Mouse (Mus musculus): Measurements from ENCODE around the gene Haus5. TPM values are rescaled to one million over a fixed set of nuclear protein-coding genes. Genes with fewer than 3 reads are reported as not detected.
A peak's percentile ranks its signal among the peaks of the same experiment; 100 is the strongest.

The Haus5 gene
- polyA plus RNA-seq, 1 experiment from 2014 or later: 23.4 TPM

- 1% methylated on average over 44 of the region's 44 CpGs for WGBS
- Histone ChIP-seq H3K4me1 (replicated peaks) (peaks cover 24% of the 10 kb centered on the region), H3K9ac (peak within 1 kb of the TSS; percentile 73), H3K36me3 (peaks cover 32% of the 10 kb centered on the region), H3K4me3 (peak within 1 kb of the TSS; percentile 71), H3K4me2 (peak within 1 kb of the TSS; percentile 69), H3K9me3 (replicated peaks) (no peaks in the 10 kb centered on the region), H3K27me3 (peaks cover 3% of the 10 kb centered on the region; the same call in 1 of the 2 replicates), H3K27ac (peak within 1 kb of the TSS; percentile 76)
- peak; percentile 90 for ATAC-seq (replicated peaks; ENCODE audit: insufficient number of reproducible peaks, insufficient read depth, low FRiP score, low read depth)
These were observed 39.0 kb downstream of the Haus5 start, which contains the start of gene Cox6b1 for GRCm38 (mm10) chr7:30625530-30626384. Gene Cox6b1, minus strand, starts transcription at chr7:30626151.

GRCm38 (mm10) chr7:30619202-30619601, 45.6 kb downstream of the Haus5 start:
- Histone ChIP-seq H3K9me3 (replicated peaks) (no peaks in the 10 kb centered on the region), H3K36me3 (peaks cover 74% of the 10 kb centered on the region), H3K4me3 (no peak overlapping the region), H3K27me3 (no peaks in the 10 kb centered on the region), H3K4me2 (no peak overlapping the region), H3K27ac (no peak overlapping the region), H3K9ac (no peak overlapping the region), H3K4me1 (replicated peaks) (peaks cover 13% of the 10 kb centered on the region; the same call in 1 of the 2 replicates)
- WGBS: 89% methylated on average over 3 of the region's 3 CpGs
- no peak for ATAC-seq (replicated peaks; ENCODE audit: insufficient number of reproducible peaks, insufficient read depth, low FRiP score, low read depth)

- ATAC-seq (replicated peaks; ENCODE audit: insufficient number of reproducible peaks, insufficient read depth, low FRiP score, low read depth): no peak
- no peak overlapping the region for H3K27ac ChIP-seq
- H3K4me2 ChIP-seq: no peak overlapping the region
- H3K36me3 ChIP-seq: peaks cover 68% of the 10 kb centered on the region
- no peaks in the 10 kb centered on the region for H3K9me3 ChIP-seq (replicated peaks)
- peaks cover 13% of the 10 kb centered on the region; the same call in 1 of the 2 replicates for H3K4me1 ChIP-seq (replicated peaks)
- no peak overlapping the region for H3K9ac ChIP-seq
- no peak overlapping the region for H3K4me3 ChIP-seq
- H3K27me3 ChIP-seq: no peaks in the 10 kb centered on the region
- 94% methylated on average over 9 of the region's 9 CpGs for WGBS
These were observed 46.1 kb downstream of the Haus5 start for GRCm38 (mm10) chr7:30618658-30619057.

- no peak for ATAC-seq (replicated peaks; ENCODE audit: insufficient number of reproducible peaks, insufficient read depth, low FRiP score, low read depth)
- WGBS: 61% methylated on average over 5 of the region's 5 CpGs
- Histone ChIP-seq H3K9me3 (replicated peaks) (no peaks in the 10 kb centered on the region), H3K27ac (no peak overlapping the region), H3K27me3 (no peaks in the 10 kb centered on the region), H3K4me3 (no peak overlapping the region), H3K4me2 (no peak overlapping the region), H3K4me1 (replicated peaks) (peaks cover 4% of the 10 kb centered on the region), H3K36me3 (peaks cover 44% of the 10 kb centered on the region), H3K9ac (no peak overlapping the region)
These were observed 49.6 kb downstream of the Haus5 start for GRCm38 (mm10) chr7:30615049-30615760.

- Histone ChIP-seq H3K27me3 (no peaks in the 10 kb centered on the region), H3K9ac (no peak overlapping the region), H3K4me3 (no peak overlapping the region), H3K9me3 (replicated peaks) (no peaks in the 10 kb centered on the region), H3K4me1 (replicated peaks) (peaks cover 10% of the 10 kb centered on the region), H3K4me2 (no peak overlapping the region), H3K27ac (no peak overlapping the region), H3K36me3 (peaks cover 38% of the 10 kb centered on the region)
- 69% methylated on average over 2 of the region's 2 CpGs for WGBS
- no peak for ATAC-seq (replicated peaks; ENCODE audit: insufficient number of reproducible peaks, insufficient read depth, low FRiP score, low read depth)
These were observed 50.3 kb downstream of the Haus5 start for GRCm38 (mm10) chr7:30614454-30614853.

GRCm38 (mm10) chr7:30613529-30614112, 51.2 kb downstream of the Haus5 start:
- Histone ChIP-seq H3K4me2 (no peak overlapping the region), H3K27me3 (no peaks in the 10 kb centered on the region), H3K9ac (no peak overlapping the region), H3K4me3 (no peak overlapping the region), H3K27ac (no peak overlapping the region), H3K9me3 (replicated peaks) (no peaks in the 10 kb centered on the region), H3K4me1 (replicated peaks) (peaks cover 10% of the 10 kb centered on the region), H3K36me3 (peaks cover 29% of the 10 kb centered on the region)
- no peak for ATAC-seq (replicated peaks; ENCODE audit: insufficient number of reproducible peaks, insufficient read depth, low FRiP score, low read depth)
- WGBS: 22% methylated on average over 14 of the region's 14 CpGs

- H3K9me3 ChIP-seq (replicated peaks): no peaks in the 10 kb centered on the region
- H3K36me3 ChIP-seq: peaks cover 21% of the 10 kb centered on the region
- WGBS: 68% methylated on average over 8 of the region's 8 CpGs
- no peak within 1 kb of the TSS for H3K9ac ChIP-seq
- H3K4me3 ChIP-seq: no peak within 1 kb of the TSS
- H3K27ac ChIP-seq: no peak within 1 kb of the TSS
- peaks cover 10% of the 10 kb centered on the region for H3K4me1 ChIP-seq (replicated peaks)
- no peak within 1 kb of the TSS for H3K4me2 ChIP-seq
- no peaks in the 10 kb centered on the region for H3K27me3 ChIP-seq
- no peak for ATAC-seq (replicated peaks; ENCODE audit: insufficient number of reproducible peaks, insufficient read depth, low FRiP score, low read depth)
These were observed 52.0 kb downstream of the Haus5 start, which contains the start of gene Upk1a for GRCm38 (mm10) chr7:30612654-30613402. Gene Upk1a, minus strand, starts transcription at chr7:30612847.

- Histone ChIP-seq H3K36me3 (no peaks in the 10 kb centered on the region), H3K4me3 (no peak overlapping the region), H3K9ac (no peak overlapping the region), H3K9me3 (replicated peaks) (no peaks in the 10 kb centered on the region), H3K4me1 (replicated peaks) (peaks cover 10% of the 10 kb centered on the region), H3K27me3 (no peaks in the 10 kb centered on the region), H3K4me2 (peak overlapping the region; percentile 10; the same call in 1 of the 2 replicates), H3K27ac (peak overlapping the region; percentile 48)
- ATAC-seq (replicated peaks; ENCODE audit: insufficient number of reproducible peaks, insufficient read depth, low FRiP score, low read depth): peak; percentile 86
- 39% methylated on average over 7 of the region's 7 CpGs for WGBS
These were observed 54.8 kb downstream of the Haus5 start for GRCm38 (mm10) chr7:30610043-30610442.

GRCm38 (mm10) chr7:30608476-30608875, 56.3 kb downstream of the Haus5 start:
- no peak for ATAC-seq (replicated peaks; ENCODE audit: insufficient number of reproducible peaks, insufficient read depth, low FRiP score, low read depth)
- 54% methylated on average over 16 of the region's 16 CpGs for WGBS
- no peak overlapping the region for H3K9ac ChIP-seq
- peaks cover 10% of the 10 kb centered on the region for H3K4me1 ChIP-seq (replicated peaks)
- H3K27ac ChIP-seq: no peak overlapping the region
- no peaks in the 10 kb centered on the region for H3K27me3 ChIP-seq
- H3K36me3 ChIP-seq: no peaks in the 10 kb centered on the region
- no peak overlapping the region for H3K4me2 ChIP-seq
- no peak overlapping the region for H3K4me3 ChIP-seq
- no peaks in the 10 kb centered on the region for H3K9me3 ChIP-seq (replicated peaks)

- Histone ChIP-seq H3K27ac (no peak overlapping the region), H3K36me3 (no peaks in the 10 kb centered on the region), H3K4me3 (no peak overlapping the region), H3K9me3 (replicated peaks) (no peaks in the 10 kb centered on the region), H3K4me1 (replicated peaks) (peaks cover 10% of the 10 kb centered on the region), H3K4me2 (no peak overlapping the region), H3K27me3 (no peaks in the 10 kb centered on the region), H3K9ac (no peak overlapping the region)
- 25% methylated on average over 8 of the region's 8 CpGs for WGBS
- no peak for ATAC-seq (replicated peaks; ENCODE audit: insufficient number of reproducible peaks, insufficient read depth, low FRiP score, low read depth)
These were observed 57.0 kb downstream of the Haus5 start for GRCm38 (mm10) chr7:30607706-30608309.
